Mouse (Mus musculus) liver, embryonic 15.5 days (tissue): ENCODE measurements around the gene Sars. TPM values are rescaled to one million over a fixed set of nuclear protein-coding genes. Genes with fewer than 3 reads are reported as not detected.
A peak's percentile ranks its signal among the peaks of the same experiment; 100 is the strongest.

Source experiments
- ATAC-seq: fragments of 200-750 bp; cut with Nextera tagmentation; 2 replicates; pipeline ENCODE4 v1.8.0; 2017; ENCODE audit warnings: moderate number of reproducible peaks, mild to moderate bottlenecking, moderate library complexity; ENCODE audit not compliant: insufficient read depth
- H3K27ac ChIP-seq: fragments of 300-500 bp; sonication (generic); replicated peaks from 2 replicates; pipeline ENCODE4 v1.5.1; 2015; ENCODE audit warnings: mild to moderate bottlenecking, inconsistent platforms
- H3K27me3 ChIP-seq: fragments of 300-500 bp; sonication (generic); 2 replicates; pipeline ENCODE4 v1.6.1; 2015; ENCODE audit warnings: mild to moderate bottlenecking, inconsistent platforms
- H3K36me3 ChIP-seq: fragments of 300-500 bp; sonication (generic); replicated peaks from 2 replicates; pipeline ENCODE4 v1.6.1; 2015; ENCODE audit warnings: moderate library complexity, mild to moderate bottlenecking, inconsistent platforms
- H3K4me1 ChIP-seq: fragments of 300-500 bp; sonication (generic); replicated peaks from 2 replicates; pipeline ENCODE4 v1.6.1; 2015; ENCODE audit warnings: inconsistent platforms
- H3K4me2 ChIP-seq: fragments of 300-500 bp; sonication (generic); 2 replicates; pipeline ENCODE4 v1.6.1; 2015; ENCODE audit warnings: moderate library complexity, mild to moderate bottlenecking, inconsistent platforms
- H3K4me3 ChIP-seq: fragments of 300-500 bp; sonication (generic); replicated peaks from 2 replicates; pipeline ENCODE4 v1.5.1; 2015; ENCODE audit warnings: mild to moderate bottlenecking, inconsistent platforms
- H3K9ac ChIP-seq: fragments of 300-500 bp; sonication (generic); 2 replicates; pipeline ENCODE4 v1.6.1; 2015; ENCODE audit warnings: moderate library complexity, mild to moderate bottlenecking, inconsistent platforms
- H3K9me3 ChIP-seq: fragments of 300-500 bp; sonication (generic); replicated peaks from 2 replicates; pipeline ENCODE4 v1.6.1; 2016; ENCODE audit warnings: inconsistent platforms
- WGBS: fragments of 180-500 bp; shearing (Covaris S2); methylation state at CpG from one replicate; pipeline ENCODE4 v1.1.7; 2015; ENCODE audit warnings: mixed read lengths; ENCODE audit not compliant: insufficient replicate concordance; 5-methylcytosine and 5-hydroxymethylcytosine counted together
- polyA plus RNA-seq: library from polyadenylated mRNA; unstranded; fragments of >200 nt; fragmentation: Nextera tagmentation; extraction: Ambion mirVana; gene quantifications from 2 replicates; pipeline ENCODE4 v1.2.1, GENCODE M21; 2015

The Sars gene
- polyA plus RNA-seq, 1 experiment from 2014 or later, result 79.6 TPM

GRCm38 (mm10) chr3:108389111-108389545, 55.9 kb downstream of the Sars start:
- H3K9me3 ChIP-seq, result no peaks in the 10 kb centered on the region
- H3K4me1 ChIP-seq, result peaks cover 24% of the 10 kb centered on the region
- no peak overlapping the region for H3K9ac ChIP-seq
- no peaks in the 10 kb centered on the region; the same call in 1 of the 2 replicates for H3K27me3 ChIP-seq
- ATAC-seq, result peak; percentile 56
- H3K4me2 ChIP-seq, result peak overlapping the region; percentile 29; the same call in 1 of the 2 replicates
- peaks cover 27% of the 10 kb centered on the region for H3K36me3 ChIP-seq
- 0% methylated on average over 5 of the region's 5 CpGs for whole genome bisulfite sequencing
- H3K27ac ChIP-seq, result 0 out of 2 replicates have a peak overlapping the region, but pooled peaks have one; percentile 14
- no peak overlapping the region for H3K4me3 ChIP-seq

DNA sequence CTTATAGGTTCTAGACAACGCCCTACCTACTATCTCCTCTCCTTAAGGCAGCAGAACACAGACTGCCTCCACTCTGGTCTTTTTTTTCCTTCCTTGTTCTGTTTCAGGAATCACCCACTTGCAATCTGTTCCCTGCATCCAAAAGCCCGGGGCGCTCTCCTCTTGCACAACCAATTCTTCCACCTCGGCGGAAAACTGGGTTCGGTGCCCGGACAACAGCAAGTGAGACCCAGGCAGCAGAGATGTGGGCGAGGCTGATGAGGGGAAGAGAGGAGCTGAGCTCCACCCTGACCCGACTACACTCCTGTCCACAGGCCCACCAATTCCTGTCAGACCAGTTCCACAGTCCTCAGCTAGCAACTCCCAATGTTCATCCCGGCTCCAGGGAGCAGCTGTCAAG, 58.8 kb downstream of the Sars start:
- no peaks in the 10 kb centered on the region for H3K9me3 ChIP-seq
- H3K4me1 ChIP-seq, result peaks cover 47% of the 10 kb centered on the region
- no peak overlapping the region for H3K4me3 ChIP-seq
- no peak for ATAC-seq
- WGBS, result 83% methylated on average over 10 of the region's 10 CpGs
- peaks cover 27% of the 10 kb centered on the region for H3K36me3 ChIP-seq
- no peak overlapping the region for H3K9ac ChIP-seq
- no peaks in the 10 kb centered on the region for H3K27me3 ChIP-seq
- H3K4me2 ChIP-seq, result no peak overlapping the region
- H3K27ac ChIP-seq, result no peak overlapping the region

DNA sequence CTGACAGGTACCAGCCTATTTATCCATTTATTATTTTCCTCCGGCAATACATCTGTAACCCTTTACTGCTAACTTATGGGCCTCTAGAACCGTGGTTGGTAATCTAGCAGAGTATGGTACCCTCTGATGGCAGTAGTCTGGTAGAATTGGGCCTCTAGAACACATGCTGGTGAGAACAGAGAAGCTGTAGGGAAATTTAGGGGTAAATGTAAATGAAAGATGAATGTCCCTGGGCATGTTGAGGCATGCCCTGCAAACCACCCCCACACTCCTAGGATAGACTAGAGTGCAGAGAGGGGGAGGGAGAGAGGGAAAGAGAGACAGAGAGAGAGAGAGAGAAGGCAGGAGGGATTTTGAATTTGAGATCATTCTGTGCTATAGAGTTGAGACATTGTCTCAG, 60.6 kb downstream of the Sars start:
- peak overlapping the region; percentile 64 for H3K9ac ChIP-seq
- H3K4me2 ChIP-seq, result peak overlapping the region; percentile 79
- H3K4me3 ChIP-seq, result peak overlapping the region; percentile 73
- 47% methylated on average over 2 of the region's 2 CpGs for WGBS
- peaks cover 27% of the 10 kb centered on the region for H3K36me3 ChIP-seq
- ATAC-seq, result no peak
- no peaks in the 10 kb centered on the region for H3K9me3 ChIP-seq
- peaks cover 53% of the 10 kb centered on the region for H3K4me1 ChIP-seq
- no peak overlapping the region for H3K27ac ChIP-seq
- no peaks in the 10 kb centered on the region for H3K27me3 ChIP-seq

DNA sequence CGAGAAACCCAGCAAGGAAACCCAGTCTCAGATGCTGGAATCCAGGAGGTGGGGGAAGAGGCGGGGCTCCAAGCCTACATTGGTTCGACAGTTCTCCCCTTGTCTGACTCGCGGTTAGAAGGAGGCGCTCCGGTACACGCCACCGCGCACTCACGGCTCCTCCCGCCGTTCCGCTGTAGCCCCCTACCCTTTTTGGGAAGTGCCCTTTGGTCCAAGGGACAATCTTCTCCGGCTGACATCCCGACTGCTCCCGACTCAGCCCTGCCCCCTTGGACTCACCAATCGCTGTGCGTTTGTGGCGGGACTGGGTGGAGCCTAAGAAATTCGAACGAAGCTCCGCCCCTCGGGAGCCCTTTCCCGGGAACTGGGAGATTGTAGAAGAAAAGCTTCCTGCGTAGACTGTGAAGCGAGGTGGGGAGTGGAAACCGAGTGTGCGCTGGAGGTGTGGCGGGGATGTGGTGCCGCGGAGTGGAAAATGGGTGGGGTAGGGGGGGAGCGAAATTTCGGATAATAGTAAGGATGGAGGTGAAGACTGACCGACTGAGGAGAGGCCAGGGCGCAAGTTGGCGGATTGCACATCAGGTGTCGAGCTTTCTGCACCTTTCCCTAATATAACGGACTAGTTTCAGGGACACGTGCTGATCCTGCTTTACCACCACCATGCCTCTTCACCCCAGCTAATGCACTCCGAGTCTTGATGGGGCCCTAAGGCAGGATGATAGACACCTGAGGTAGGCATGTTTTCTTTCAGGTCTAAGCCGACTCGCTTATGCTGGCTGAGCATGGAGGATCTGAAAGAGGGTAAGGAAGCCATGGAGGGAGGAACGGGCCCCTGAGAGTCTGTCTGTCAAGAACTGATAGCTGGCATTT, 61.3 kb downstream of the Sars start, which contains the start of gene Psrc1:
TSS of gene Psrc1 (plus strand) at position 355 of the 870 bp plus-strand sequence.
- ATAC-seq, result peak; percentile 88
- 2% methylated on average over 44 of the region's 44 CpGs for WGBS
- Histone ChIP-seq H3K4me1 (peaks cover 53% of the 10 kb centered on the region), H3K27ac (peak within 1 kb of the TSS; percentile 58), H3K36me3 (peaks cover 27% of the 10 kb centered on the region), H3K9me3 (no peaks in the 10 kb centered on the region), H3K4me2 (peak within 1 kb of the TSS; percentile 79), H3K9ac (peak within 1 kb of the TSS; percentile 64), H3K4me3 (peak within 1 kb of the TSS; percentile 73), H3K27me3 (no peaks in the 10 kb centered on the region)

DNA sequence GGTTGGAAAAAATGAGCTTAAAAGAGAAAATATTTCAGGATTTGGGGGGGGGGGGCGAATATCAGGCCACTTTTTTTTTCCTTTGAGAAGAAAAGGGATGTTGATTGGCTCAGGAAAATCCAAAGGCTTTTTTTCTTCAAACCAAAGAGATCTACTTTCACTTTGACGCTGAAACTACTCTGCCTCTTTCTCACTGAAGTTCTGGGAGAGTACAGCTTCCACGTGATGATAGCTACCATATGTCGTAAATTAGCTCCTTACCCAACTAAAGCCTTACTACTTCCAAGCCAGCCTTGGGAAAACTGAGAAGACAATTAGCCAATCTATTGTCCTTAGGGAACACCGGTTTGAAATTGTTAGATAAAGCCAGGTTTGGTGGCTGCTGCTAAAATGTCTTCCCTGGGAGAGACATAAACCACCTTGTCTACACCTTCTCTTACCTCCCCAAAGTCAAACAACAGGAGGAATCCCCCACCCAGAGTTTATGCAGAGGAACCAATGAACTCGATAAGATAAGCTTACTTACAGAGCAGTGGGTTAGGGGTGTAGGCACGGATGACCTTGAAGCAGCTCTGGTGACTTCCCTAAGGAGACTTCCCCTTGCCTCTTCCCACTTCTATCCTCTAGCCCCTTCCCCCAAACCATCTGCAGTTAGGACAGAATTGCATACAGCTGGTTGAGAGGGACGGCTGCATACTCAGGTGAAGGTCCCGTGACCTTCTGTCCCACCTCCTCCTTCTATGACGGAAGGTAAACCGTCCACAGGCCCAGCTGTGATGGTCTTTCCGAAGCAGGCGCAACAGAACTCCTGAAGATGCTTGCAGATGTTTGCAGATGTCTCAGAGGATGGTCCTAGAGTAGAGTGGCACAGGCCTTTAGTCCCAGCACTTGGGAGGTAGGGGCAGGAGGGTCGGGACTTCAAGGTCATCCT, 62.8 kb downstream of the Sars start:
- Histone ChIP-seq H3K4me3 (peak overlapping the region; percentile 36), H3K27ac (no peak overlapping the region), H3K27me3 (no peaks in the 10 kb centered on the region), H3K36me3 (peaks cover 21% of the 10 kb centered on the region), H3K4me2 (peak overlapping the region; percentile 79), H3K9me3 (no peaks in the 10 kb centered on the region), H3K9ac (peak overlapping the region; percentile 40), H3K4me1 (peaks cover 54% of the 10 kb centered on the region)
- ATAC-seq, result no peak
- WGBS, result 45% methylated on average over 14 of the region's 14 CpGs

- 61% methylated on average over 6 of the region's 6 CpGs for WGBS
- H3K4me3 ChIP-seq, result no peak overlapping the region
- no peaks in the 10 kb centered on the region for H3K9me3 ChIP-seq
- H3K9ac ChIP-seq, result no peak overlapping the region
- peaks cover 54% of the 10 kb centered on the region for H3K4me1 ChIP-seq
- no peak overlapping the region for H3K27ac ChIP-seq
- H3K4me2 ChIP-seq, result no peak overlapping the region
- ATAC-seq, result no peak
- no peaks in the 10 kb centered on the region for H3K27me3 ChIP-seq
- H3K36me3 ChIP-seq, result peaks cover 6% of the 10 kb centered on the region
Measured at GRCm38 (mm10) chr3:108380695-108381094, 64.3 kb downstream of the Sars start.

GRCm38 (mm10) chr3:108378875-108379663, 65.9 kb downstream of the Sars start:
- H3K4me1 ChIP-seq, result peaks cover 42% of the 10 kb centered on the region
- H3K4me2 ChIP-seq, result no peak overlapping the region
- H3K9me3 ChIP-seq, result no peaks in the 10 kb centered on the region
- no peak overlapping the region for H3K4me3 ChIP-seq
- H3K27ac ChIP-seq, result no peak overlapping the region
- ATAC-seq, result no peak
- no peaks in the 10 kb centered on the region for H3K36me3 ChIP-seq
- H3K27me3 ChIP-seq, result no peaks in the 10 kb centered on the region
- 66% methylated on average over 7 of the region's 7 CpGs for WGBS
- H3K9ac ChIP-seq, result no peak overlapping the region

Other genes with a start within 250 kb of the Sars start
- 2.2 TPM in 2 replicates for gene Cyb561d1, start 244.0 kb downstream of the Sars start, polyA plus RNA-seq
- gene Atxn7l2, start 234.3 kb downstream of the Sars start, polyA plus RNA-seq, result 2.0 and 2.6 TPM in 2 replicates
- 0.39 and 0.78 TPM in 2 replicates for gene Sypl2, start 218.6 kb downstream of the Sars start, polyA plus RNA-seq
- gene Psma5, start 188.3 kb downstream of the Sars start, polyA plus RNA-seq, result 151 and 152 TPM in 2 replicates
- gene Sort1, start 161.1 kb downstream of the Sars start, polyA plus RNA-seq, result 3.8 and 4.4 TPM in 2 replicates
- 0.47 and 0.56 TPM in 2 replicates for gene Mybphl, start 80.3 kb downstream of the Sars start, polyA plus RNA-seq
- 11.9 and 13.6 TPM in 2 replicates for gene Psrc1, start 61.4 kb downstream of the Sars start, polyA plus RNA-seq
- 0.24 and 0.36 TPM in 2 replicates for gene Celsr2, start 29.7 kb downstream of the Sars start, polyA plus RNA-seq
- not detected in 2 replicates for gene 1700013F07Rik, start 88.9 kb upstream of the Sars start, polyA plus RNA-seq
- 0.26 and 0.71 TPM in 2 replicates for gene 5330417C22Rik, start 91.3 kb upstream of the Sars start, polyA plus RNA-seq
- 15.1 and 16.2 TPM in 2 replicates for gene Tmem167b, start 117.3 kb upstream of the Sars start, polyA plus RNA-seq
- gene Taf13, start 126.5 kb upstream of the Sars start, polyA plus RNA-seq, result 9.5 and 10.4 TPM in 2 replicates
- gene Wdr47, start 146.1 kb upstream of the Sars start, polyA plus RNA-seq, result 1.1 and 1.8 TPM in 2 replicates
- 33.1 and 42.0 TPM in 2 replicates for gene Clcc1, start 208.7 kb upstream of the Sars start, polyA plus RNA-seq